Mouse (Mus musculus) telencephalon, adult 2 months (tissue): Measurements from ENCODE around the gene Kcnd3.

Source experiments
- DNase-seq: peaks from one replicate; pipeline ENCODE4 v3.0.0-alpha.2; 2011; ENCODE audit warnings: low read depth, low spot score

The Kcnd3 gene

GRCm38 (mm10) chr3:105581119-105581518 is 129.0 kb downstream of the Kcnd3 start:
- no peak for DNase-seq

GRCm38 (mm10) chr3:105585734-105586159 is 133.6 kb downstream of the Kcnd3 start:
- no peak for DNase-seq

GRCm38 (mm10) chr3:105590056-105590672 is 138.0 kb downstream of the Kcnd3 start:
- DNase-seq = no peak

DNA sequence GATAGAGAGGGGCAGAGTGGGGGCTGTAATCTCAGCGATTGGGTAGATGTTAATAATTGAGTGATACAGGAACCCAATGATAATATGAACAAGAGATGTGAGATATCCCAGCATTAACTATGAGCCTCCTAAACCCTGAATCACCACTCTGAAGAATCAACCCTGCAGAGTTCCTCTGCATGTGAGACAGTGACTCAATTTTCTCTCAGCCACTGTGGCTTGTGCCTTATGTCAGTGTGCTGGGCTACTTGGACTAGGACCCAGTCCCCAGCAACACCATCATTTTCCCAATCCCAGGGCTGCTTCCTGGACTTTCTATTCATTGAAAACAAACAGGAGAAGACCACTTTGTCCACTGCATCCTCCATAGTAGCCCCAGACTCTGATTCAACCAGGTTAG is 139.6 kb downstream of the Kcnd3 start:
- DNase-seq = no peak

- no peak for DNase-seq
These were observed 140.1 kb downstream of the Kcnd3 start for GRCm38 (mm10) chr3:105592246-105592645.

- DNase-seq = no peak
These were observed 148.4 kb downstream of the Kcnd3 start for GRCm38 (mm10) chr3:105600483-105600882.

GRCm38 (mm10) chr3:105602966-105603365 is 150.8 kb downstream of the Kcnd3 start:
- no peak for DNase-seq

- DNase-seq = no peak
These were observed 153.6 kb downstream of the Kcnd3 start for GRCm38 (mm10) chr3:105605726-105606125.

- DNase-seq = no peak
These were observed 156.7 kb downstream of the Kcnd3 start for GRCm38 (mm10) chr3:105608857-105609256.

- DNase-seq = no peak
These were observed 159.6 kb downstream of the Kcnd3 start for GRCm38 (mm10) chr3:105611531-105612422.

DNA sequence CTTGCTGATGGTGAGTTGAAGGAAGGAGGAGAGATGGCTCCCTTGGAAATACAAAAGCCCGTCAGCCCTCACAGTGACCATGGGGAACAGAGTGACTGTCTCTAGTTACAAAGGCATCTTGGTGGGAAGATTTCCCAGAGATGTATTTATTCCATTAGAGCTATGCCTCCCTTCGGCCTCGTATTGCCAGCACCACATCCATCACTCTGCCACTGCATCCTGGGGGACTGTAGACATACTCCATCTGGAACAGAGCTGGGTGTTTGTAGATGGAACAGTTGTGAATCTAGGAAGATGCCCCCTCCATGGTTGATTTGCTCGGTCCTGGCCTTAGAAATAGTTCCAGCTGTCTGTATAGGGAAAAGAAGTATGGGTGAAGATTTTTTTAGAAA is 160.3 kb downstream of the Kcnd3 start:
- DNase-seq = no peak

GRCm38 (mm10) chr3:105616861-105617743 is 165.0 kb downstream of the Kcnd3 start:
- no peak for DNase-seq

GRCm38 (mm10) chr3:105621154-105621553 is 169.0 kb downstream of the Kcnd3 start:
- no peak for DNase-seq

- no peak for DNase-seq
These were observed 171.0 kb downstream of the Kcnd3 start for GRCm38 (mm10) chr3:105623137-105623536.

DNA sequence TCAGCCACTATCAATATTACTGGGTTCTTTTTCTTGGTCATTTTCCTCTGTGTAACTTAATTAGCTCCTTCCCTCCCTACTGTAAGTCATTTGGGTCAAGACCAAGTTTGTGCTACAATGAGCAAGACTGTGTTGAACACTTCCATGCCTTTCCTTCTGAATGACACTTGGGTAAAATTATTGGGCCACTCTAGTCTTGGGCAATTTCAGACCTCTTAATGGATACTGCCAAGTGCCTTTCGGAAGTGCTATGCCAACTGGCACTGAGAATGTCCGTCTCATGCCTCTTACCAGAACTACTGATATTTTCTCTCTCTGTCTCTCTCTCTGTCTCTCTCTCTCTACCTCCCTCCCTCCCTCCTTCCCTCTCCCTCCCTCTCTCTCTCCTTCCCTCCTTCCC is 173.8 kb downstream of the Kcnd3 start:
- no peak for DNase-seq

GRCm38 (mm10) chr3:105627258-105627657 is 175.1 kb downstream of the Kcnd3 start:
- DNase-seq = no peak

GRCm38 (mm10) chr3:105632296-105632695 is 180.2 kb downstream of the Kcnd3 start:
- no peak for DNase-seq

DNA sequence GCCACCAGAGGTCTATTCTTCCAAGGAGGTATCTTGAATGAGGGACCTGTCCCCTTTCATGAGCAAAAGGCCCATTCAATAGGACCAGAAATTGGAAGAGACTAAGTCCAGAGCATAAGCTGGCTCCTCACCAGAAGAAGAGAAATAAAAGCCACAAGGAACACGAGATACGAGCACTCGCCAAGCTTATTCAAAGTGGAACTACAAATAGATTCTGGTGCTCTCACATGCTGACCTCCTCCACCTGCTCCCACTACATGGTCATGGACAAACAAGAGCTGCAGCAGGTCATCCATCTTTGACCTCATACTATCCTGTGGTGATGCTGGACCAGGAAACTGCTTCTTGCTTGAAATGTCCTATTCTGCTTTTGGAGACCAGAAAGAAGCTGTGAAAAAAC is 180.9 kb downstream of the Kcnd3 start:
- no peak for DNase-seq

DNA sequence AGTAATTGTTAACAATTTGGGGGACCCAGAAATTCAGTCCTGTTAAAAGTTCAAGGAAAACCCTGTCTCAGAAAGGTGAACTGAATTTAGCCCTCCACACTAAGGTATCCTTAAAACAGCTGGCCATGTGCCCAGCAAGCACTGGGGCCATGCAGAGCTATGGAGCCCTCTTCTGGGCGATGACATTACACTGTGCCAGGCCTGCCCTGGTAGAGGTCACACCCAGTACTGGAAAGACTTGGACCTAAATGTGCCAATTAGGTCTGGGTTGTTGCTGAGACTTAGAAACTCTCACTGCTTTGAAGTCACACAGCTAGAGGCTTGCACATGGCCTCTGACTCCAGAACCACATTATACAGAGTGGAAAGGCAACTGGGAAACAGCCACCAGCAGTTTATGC is 190.1 kb downstream of the Kcnd3 start:
- no peak for DNase-seq

GRCm38 (mm10) chr3:105643566-105643965 is 191.4 kb downstream of the Kcnd3 start:
- DNase-seq = no peak

DNA sequence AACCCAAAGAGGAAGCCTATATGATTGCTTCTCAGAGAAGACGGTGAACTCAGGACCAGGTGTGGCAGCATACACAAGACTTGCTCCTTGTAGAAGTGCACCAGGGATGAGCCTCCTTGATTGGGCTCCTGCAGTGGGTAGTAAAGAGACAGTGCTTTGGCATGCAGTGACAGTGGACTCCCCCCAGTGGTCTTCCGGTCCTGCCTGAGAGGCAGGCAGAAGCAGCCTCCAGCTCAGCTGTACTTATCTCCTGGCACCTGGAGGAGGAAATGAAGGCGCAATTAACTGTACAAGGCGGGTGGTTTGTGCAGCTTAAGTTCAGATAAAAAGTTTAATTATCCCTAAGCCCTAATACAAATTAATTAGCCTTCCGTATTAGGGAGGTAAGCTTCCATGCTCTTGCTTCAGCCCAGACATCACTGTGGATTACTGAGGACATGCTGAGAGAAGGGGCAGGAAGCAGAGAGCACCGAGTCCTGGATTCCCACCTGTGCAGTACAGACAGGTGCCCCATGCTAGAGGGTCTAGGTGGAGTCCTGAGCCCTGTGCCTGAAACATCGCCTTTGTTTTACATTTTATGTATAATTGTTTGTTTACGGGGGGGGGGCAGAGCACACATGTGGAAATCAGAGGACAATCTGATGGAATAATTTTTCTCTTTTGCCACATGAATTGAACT is 196.9 kb downstream of the Kcnd3 start:
- DNase-seq = no peak
